Mouse (Mus musculus): ENCODE measurements at regions not wholly inside any gene's neighbourhood (a gene's known extent, or its start where the extent isn't known, plus 50 kb on each side); places are given as distances from the start of the nearest gene placed in this dataset.

DNA sequence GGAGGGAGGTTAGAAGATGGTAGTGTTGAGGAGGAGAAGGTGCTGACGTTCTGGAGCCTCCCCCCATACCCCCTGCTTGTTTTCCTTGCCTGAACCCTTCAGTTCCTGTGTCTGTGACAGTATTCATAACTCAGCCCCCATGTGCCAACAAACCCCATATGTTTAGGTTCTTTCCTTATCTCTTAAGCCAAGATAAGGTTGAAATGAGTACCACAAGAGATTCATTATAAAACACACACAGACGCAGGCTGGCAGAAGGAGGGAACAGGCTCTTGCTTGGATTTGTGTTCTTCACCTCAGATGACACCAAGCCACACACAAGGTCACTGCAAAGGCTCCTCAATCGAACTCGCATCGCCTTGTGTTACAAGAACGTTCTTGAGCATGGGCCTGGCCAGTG lies 162.9 kb upstream of the Arid2 start:
- no peak for DNase-seq

DNA sequence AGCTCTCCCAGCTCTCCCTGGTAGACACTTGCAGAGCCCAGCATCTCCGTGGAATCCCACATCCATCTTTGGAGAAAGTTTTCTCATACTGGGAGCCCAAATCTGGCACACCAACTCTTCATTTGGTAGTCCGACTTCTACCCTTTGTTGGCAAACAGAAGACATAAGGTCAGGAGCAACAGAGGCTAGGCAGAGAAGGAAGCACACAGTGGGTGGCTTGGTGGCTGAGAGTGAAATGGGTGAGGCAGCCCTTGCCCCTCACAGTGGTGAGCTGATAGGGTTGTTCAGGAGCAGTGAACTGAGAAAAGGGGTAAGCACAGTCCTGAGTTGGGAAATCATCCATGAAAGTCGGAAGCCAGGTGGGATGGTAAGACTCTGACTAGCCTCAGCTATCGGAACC lies 157.6 kb upstream of the Arid2 start:
- no peak for DNase-seq

GRCm38 (mm10) chr15:96130531-96130930 lies 156.8 kb upstream of the Arid2 start:
- DNase-seq: no peak

DNA sequence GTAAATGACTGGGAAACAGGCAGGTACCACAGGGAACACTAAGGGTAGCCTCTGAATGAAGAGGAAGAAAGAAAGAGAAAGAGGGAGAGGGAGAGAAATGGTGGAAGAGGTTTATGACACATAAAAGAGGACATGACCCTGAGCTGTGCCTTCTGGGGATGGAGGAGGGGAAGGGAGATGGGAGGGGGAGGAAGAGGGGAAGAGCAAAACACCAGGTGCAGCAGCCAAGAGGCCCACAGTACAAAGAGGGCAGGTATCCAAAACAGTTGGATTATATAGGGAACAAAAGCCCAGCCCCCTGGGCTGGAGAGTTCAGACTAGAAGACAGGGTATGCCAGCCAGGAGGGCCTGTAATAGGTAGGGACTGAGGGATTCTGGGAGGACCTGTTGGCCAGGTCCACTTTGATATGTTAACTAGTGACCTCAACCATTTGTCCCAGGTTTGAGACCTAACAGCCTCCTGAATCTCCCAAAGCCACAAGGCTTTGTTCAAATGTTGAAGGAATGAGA lies 155.7 kb upstream of the Arid2 start:
- no peak for DNase-seq

GRCm38 (mm10) chr15:96132636-96133035 lies 154.7 kb upstream of the Arid2 start:
- no peak for DNase-seq

DNA sequence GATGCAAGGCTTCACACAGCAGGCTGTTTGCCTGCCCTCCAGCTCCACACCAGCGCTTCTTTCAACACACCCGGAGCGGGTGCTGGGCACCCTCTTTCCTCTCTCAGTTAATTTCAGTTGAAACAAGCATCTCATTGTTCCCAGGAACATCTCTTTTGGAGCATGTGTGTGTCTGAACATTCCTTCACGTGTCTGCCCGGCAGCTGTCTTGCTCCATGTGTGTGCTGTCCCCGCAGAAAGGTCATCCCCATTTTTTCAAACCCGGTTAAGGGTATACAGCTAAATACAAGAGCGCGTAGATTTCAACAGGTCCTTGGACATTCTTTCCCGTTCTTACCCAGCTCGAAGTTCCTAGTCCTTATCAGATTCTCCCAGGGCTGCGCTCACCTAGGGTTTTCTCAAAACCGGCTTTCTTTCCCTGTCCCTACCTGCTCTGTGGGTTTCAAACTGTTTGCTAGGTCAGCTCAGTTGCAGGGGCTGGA lies 152.0 kb upstream of the Arid2 start:
- no peak for DNase-seq

DNA sequence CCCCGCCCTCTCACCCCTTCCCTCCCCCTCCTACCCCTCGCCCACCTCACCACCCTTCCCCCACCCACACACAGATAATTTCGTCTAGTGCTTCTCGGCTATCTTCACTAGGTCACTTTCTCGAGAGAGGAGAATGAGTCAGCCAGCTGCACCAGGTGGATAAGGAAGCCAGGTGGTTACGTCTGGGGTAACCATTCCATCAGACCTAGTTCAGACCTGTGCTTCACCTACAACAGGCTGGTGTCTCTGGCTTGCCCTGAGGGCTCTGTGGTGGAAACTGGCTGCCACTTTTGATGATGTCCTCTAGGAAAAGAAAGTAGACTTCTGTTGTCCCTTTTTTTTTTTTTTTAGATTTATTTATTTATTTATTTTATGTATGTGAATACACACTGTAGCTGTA lies 151.5 kb upstream of the Arid2 start:
- no peak for DNase-seq

- no peak for DNase-seq
Measured at GRCm38 (mm10) chr15:96137534-96137933, 149.8 kb upstream of the Arid2 start.

DNA sequence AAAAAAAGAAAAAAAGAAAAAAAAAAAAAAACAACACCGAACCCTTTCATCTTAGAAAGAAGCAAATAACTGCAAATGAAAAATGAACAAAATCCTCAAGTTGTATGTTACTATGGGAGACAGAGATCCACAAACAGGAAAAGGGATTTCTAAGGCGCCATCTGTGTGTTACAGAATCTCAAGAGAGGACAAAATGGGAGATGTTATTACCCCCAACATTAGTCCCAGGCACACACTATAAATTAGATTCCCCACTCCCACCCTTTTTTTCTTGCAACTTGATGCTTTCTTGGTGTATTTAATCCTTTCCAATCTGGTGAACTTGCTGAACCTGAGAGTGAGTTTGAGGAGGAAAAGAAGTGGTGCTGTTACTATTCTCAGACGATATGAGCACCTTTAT lies 149.4 kb upstream of the Arid2 start:
- DNase-seq: no peak

- DNase-seq: no peak
Measured at GRCm38 (mm10) chr15:96153489-96153888, 133.8 kb upstream of the Arid2 start.

- DNase-seq: no peak
Measured at GRCm38 (mm10) chr15:96158321-96158720, 129.0 kb upstream of the Arid2 start.

DNA sequence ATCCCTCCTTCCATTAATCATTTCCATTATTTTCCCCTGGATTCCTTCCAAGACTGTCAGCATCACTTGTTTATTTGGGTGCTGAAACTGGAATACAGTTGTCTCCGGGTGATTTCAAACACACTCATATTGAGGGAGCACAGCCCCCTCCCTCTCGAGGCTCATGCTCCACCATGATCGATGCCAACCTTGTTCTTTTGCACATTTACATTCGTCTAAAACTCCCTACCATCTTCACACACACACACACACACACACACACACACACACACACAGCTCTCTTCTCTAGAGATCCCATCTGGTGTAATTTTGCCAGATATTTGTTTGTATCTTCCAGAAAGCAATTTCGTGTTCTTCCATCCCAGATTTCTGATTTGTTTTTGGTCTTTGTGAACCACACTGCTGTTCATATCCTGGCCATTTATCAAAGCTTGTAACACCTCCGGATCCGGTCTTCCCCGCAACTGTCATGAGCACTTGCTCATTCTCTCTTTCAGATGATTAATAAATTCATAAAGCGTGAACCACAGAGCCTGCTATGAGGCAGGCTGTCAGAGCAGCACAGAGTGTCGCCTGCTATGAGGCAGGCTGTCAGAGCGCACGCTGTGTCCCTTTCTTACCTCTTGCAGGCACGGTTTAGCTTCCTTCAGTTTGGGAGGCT lies 122.4 kb upstream of the Arid2 start:
- peak; percentile 6 to 29 for DNase-seq

GRCm38 (mm10) chr15:96167256-96167655 lies 120.1 kb upstream of the Arid2 start:
- no peak for DNase-seq

GRCm38 (mm10) chr15:96169726-96170467 lies 117.4 kb upstream of the Arid2 start:
- DNase-seq: no peak

DNA sequence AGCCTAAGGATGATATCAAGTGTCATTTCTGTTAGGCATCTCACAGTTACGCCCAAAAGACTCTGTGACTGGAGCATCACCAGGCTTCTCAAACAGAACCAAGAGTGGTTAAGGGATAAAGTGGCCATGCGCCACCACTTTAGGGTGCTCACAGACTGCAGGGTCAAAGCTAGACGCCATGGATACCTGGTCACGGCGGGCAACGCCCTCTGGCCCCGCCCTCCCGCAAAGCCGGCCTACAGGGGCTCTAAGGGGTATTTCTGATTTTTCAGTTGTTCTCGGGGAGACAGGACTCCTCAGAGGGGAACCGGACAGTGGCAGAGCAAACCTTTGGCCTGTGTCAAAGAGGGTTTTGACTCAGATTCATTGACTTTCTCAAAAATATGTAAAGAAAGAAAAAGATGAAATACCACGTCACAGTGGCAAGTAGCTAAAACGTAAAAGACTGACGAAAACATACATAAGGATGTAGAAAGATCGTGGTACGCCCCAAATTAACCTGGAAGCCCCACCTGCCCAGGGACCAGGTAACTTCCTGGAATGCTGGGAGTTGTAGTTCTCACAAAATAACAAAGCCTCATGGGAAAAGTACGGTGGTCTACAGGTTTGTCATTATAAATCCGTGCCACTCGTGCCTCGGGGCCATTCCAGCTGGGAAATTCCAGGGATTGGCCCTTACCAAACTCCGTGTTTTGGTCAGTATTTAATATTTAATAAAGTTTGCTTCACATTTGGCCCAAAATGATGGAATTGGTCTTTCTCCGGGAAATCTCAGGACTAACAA lies 116.1 kb upstream of the Arid2 start:
- DNase-seq: peak; percentile 44 to 56

DNA sequence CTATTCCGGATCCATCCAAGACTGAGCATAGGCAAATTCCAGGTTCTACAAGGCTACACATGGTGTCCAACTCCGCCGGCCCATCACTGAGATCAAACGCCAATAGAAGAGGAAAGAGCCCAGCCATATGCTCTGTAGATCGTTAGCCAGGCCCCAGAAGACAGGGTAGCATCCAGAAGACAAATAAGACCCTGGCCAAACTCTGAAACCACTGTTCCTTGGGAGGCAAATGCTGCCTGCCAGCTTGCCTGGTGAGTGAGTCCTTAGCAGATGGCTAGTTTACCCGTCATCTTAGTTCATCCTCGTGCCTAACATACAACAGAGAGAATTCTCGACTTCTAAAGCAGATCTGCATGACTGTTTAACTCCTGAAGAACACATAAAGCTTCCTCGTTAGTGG lies 109.4 kb upstream of the Arid2 start:
- DNase-seq: no peak

- DNase-seq: no peak
Measured at GRCm38 (mm10) chr15:96178374-96179109, 108.8 kb upstream of the Arid2 start.

- DNase-seq: no peak
Measured at GRCm38 (mm10) chr15:96179511-96179910, 107.8 kb upstream of the Arid2 start.

- DNase-seq: no peak
Measured at GRCm38 (mm10) chr15:96180036-96180435, 107.3 kb upstream of the Arid2 start.

DNA sequence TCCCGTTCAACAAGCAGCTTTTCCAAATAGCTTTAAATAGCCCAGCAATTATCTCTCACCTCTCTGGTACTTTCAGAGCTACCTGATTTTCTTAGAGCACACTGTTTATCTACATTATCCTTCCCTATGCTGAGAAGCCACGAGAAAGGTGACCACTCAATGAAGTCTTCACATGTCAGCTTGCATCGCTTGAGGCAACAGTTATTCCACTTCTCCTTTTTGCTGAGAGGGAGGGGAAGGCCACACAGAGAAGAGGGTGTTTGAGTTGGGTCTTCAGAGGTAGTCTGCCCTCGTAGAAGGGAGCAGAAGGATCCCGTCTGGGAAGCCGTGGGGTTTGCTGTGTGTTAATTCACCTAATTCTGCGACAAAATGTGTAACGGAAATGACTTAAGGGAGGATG lies 106.3 kb upstream of the Arid2 start:
- DNase-seq: no peak

DNA sequence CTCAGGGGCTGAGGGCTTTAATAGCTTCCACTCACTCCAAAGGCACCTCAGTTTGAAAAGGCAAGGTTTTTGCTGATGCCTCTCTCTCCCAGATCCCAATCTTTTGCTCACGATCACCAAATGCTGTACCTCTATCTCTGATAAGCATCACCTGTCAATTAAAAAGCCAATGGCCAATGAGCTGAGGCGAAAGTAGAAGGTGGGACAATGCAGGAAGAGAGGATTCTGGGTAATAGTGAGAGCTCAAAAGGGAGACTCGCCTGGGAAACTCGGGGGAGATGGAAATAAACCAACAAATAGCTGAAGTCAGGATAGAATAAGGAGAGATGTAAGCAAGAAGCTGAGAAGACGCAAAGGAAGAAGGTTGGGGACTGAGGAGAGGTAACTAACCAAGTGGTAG lies 105.0 kb upstream of the Arid2 start:
- no peak for DNase-seq

GRCm38 (mm10) chr15:96183069-96183468 lies 104.2 kb upstream of the Arid2 start:
- DNase-seq: no peak

GRCm38 (mm10) chr15:96184666-96185065 lies 102.7 kb upstream of the Arid2 start:
- DNase-seq: no peak
